Mouse (Mus musculus) olfactory bulb, adult 2 months (tissue): ENCODE measurements at regions not wholly inside any gene's neighbourhood (a gene's known extent, or its start where the extent isn't known, plus 50 kb on each side); places are given as distances from the start of the nearest gene placed in this dataset.

Experiments
- CTCF ChIP-seq: fragments of 200-500 bp; IDR thresholded peaks from 2 replicates; pipeline ENCODE4 v1.5.1; 2012; ENCODE audit warnings: low read depth, mild to moderate bottlenecking, low read length, moderate library complexity; ENCODE audit not compliant: insufficient read depth
- POLR2A ChIP-seq: fragments of 200-500 bp; IDR thresholded peaks from 2 replicates; pipeline ENCODE4 v1.6.1; 2012; ENCODE audit warnings: mild to moderate bottlenecking, low read depth, low read length, moderate library complexity; ENCODE audit not compliant: insufficient read depth

- TF ChIP-seq POLR2A, result no peak
- TF ChIP-seq CTCF, result no peak
These were observed 50.5 kb upstream of the Cpsf6 start for GRCm38 (mm10) chr10:117430224-117430884.
